In genomic region chr3:95315094-95315843, GRCm38 (mm10) we compare ENCODE assay signal across 8 mouse cellular contexts. TPM values are rescaled to one million over a fixed set of nuclear protein-coding genes. Genes with fewer than 3 reads are reported as not detected.
DNase-seq lines count a peak whose midpoint lies in the region; ATAC-seq and TF ChIP-seq lines count a peak whose summit lies in the region.

No protein-coding gene starts in this region.

- peak; percentile 60 for ATAC-seq in frontal cortex, adult (ENCODE audit: low TSS enrichment)
- ATAC-seq in hindbrain, embryonic 11.5 days (ENCODE audit: low FRiP score), result peak; percentile 95

- peak overlapping the region; percentile 99 for H3K9ac ChIP-seq in hindbrain, embryonic 11.5 days (ENCODE audit: low read depth, low read length)

- H3K4me2 ChIP-seq in hindbrain, embryonic 11.5 days (replicated peaks; ENCODE audit: low read depth, low read length), result peak overlapping the region; percentile 80

- 1% methylated on average over 71 of the region's 71 CpGs for WGBS in cerebellum, adult 2 months
- under 1% methylated on average over 61 of the region's 71 CpGs for WGBS in hindbrain, embryonic 11.5 days
- under 1% methylated on average over 67 of the region's 71 CpGs for WGBS in macrophage (ENCODE audit: missing documents)

- peak overlapping the region; percentile 88 for H3K4me3 ChIP-seq in cerebellum, adult 2 months (replicated peaks; ENCODE audit: insufficient read depth, low read depth, low read length)
- peak overlapping the region; percentile 88 for H3K4me3 ChIP-seq in hindbrain, embryonic 11.5 days (ENCODE audit: low read depth, low read length)
- H3K4me3 ChIP-seq in macrophage (ENCODE audit: inconsistent target), result peak overlapping the region; percentile 79

- H3K27me3 ChIP-seq in cerebellum, adult 2 months (ENCODE audit: control insufficient read depth, insufficient read depth, low read length), result no peaks in the 10 kb centered on the region
- no peaks in the 10 kb centered on the region for H3K27me3 ChIP-seq in hindbrain, embryonic 11.5 days (ENCODE audit: control insufficient read depth, insufficient read depth, low read length)

- no peaks in the 10 kb centered on the region for H3K9me3 ChIP-seq in hindbrain, embryonic 11.5 days (ENCODE audit: control insufficient read depth, low read length)

- 0 out of 2 replicates have a peak, but pooled peaks have one; percentile 4 for TF ChIP-seq POLR2A in cerebellum, adult 2 months (IDR thresholded peaks at IDR 0.05; ENCODE audit: borderline replicate concordance, insufficient read depth, low read length)

- no peaks in the 10 kb centered on the region for H3K36me3 ChIP-seq in hindbrain, embryonic 11.5 days (ENCODE audit: control insufficient read depth, insufficient read depth, low read length)
- H3K36me3 ChIP-seq in macrophage (ENCODE audit: inconsistent target), result peaks cover 10% of the 10 kb centered on the region

- H3K27ac ChIP-seq in cerebellum, adult 2 months (ENCODE audit: insufficient read depth, low read length), result peak overlapping the region; percentile 49
- H3K27ac ChIP-seq in hindbrain, embryonic 11.5 days (ENCODE audit: low read depth, low read length), result peak overlapping the region; percentile 91
- H3K27ac ChIP-seq in macrophage, result peak overlapping the region; percentile 75

- DNase-seq in MN1 (ENCODE audit: low spot score), result peak; percentile 92
- DNase-seq in cerebellum, adult 2 months, result peak; percentile 78 to 81
- peak; percentile 87 for DNase-seq in hindbrain, embryonic 11.5 days (ENCODE audit: low spot score)
- peak; percentile 73 to 74 for DNase-seq in layer of hippocampus, postnatal 36 days
- DNase-seq in retina, postnatal 7 days (ENCODE audit: low read depth, low spot score), result peak; percentile 70
- DNase-seq in urinary bladder, adult 18-20 months (ENCODE audit: low spot score in 2 of 2), result peak; percentile 89 to 92

- peaks cover 65% of the 10 kb centered on the region for H3K79me2 ChIP-seq in macrophage (ENCODE audit: inconsistent target)

- peaks cover 7% of the 10 kb centered on the region; the same call in 1 of the 2 replicates for H3K4me1 ChIP-seq in cerebellum, adult 2 months (ENCODE audit: control insufficient read depth, insufficient read depth, low read length)
- H3K4me1 ChIP-seq in hindbrain, embryonic 11.5 days (replicated peaks; ENCODE audit: control insufficient read depth, insufficient read depth, low read length), result peaks cover 14% of the 10 kb centered on the region

- TF ChIP-seq CTCF in cerebellum, adult 2 months (IDR thresholded peaks at IDR 0.05; ENCODE audit: borderline replicate concordance, insufficient read depth, low read depth, low read length), result no peak

RNA-seq across cellular contexts. Expression of gene Cers2, which starts 0.7 kb away (rescaled TPM):
- 133 and 142 TPM in 2 replicates for polyA plus RNA-seq in cerebellum, adult 2 months (2012; rRNA removed)
- 101 and 105 TPM in 2 replicates for polyA plus RNA-seq in hindbrain, embryonic 11.5 days (2014; fragmentation: Nextera tagmentation; extraction: Ambion mirVana)
- 10 to 100 TPM; 59.4 to 62.9 TPM for total RNA-seq in layer of hippocampus, postnatal 36 days (2021)
- total RNA-seq in macrophage (2018; cell fraction: chromatin; rRNA removed), result 100 to 1,000 TPM; 122 to 397 (median 242) TPM
- 100 to 1,000 TPM; 159 to 231 (median 184) TPM for total RNA-seq in macrophage (2018; cell fraction: cytosol; rRNA removed)
- total RNA-seq in macrophage (2018; cell fraction: nucleus; rRNA removed), result 100 to 1,000 TPM; 133 to 373 (median 198) TPM
- 216 to 338 TPM (median 252 TPM) in 3 replicates for polyA plus RNA-seq in macrophage (2018)

RNA-seq across cellular contexts. Expression of gene Anxa9, which starts 8.3 kb away (rescaled TPM):
- polyA plus RNA-seq in cerebellum, adult 2 months (2012; rRNA removed), result 1.2 and 1.5 TPM in 2 replicates
- 1.6 and 2.1 TPM in 2 replicates for polyA plus RNA-seq in hindbrain, embryonic 11.5 days (2014; fragmentation: Nextera tagmentation; extraction: Ambion mirVana)
- total RNA-seq in layer of hippocampus, postnatal 36 days (2021), result 1 to 10 TPM in 1 of 2 experiments, under 1 TPM in 1; 0.94 to 1.4 TPM
- total RNA-seq in macrophage (2018; cell fraction: chromatin; rRNA removed), result 10 to 100 TPM in 25 of 26 experiments, 1 to 10 TPM in 1; 7.9 to 57.8 (median 37.8) TPM
- 1 to 10 TPM; 2.9 to 6.7 (median 4.4) TPM for total RNA-seq in macrophage (2018; cell fraction: cytosol; rRNA removed)
- total RNA-seq in macrophage (2018; cell fraction: nucleus; rRNA removed), result 10 to 100 TPM in 23 of 26 experiments, 1 to 10 TPM in 3; 6.4 to 43.8 (median 23.7) TPM
- polyA plus RNA-seq in macrophage (2018), result 4.7 to 5.1 TPM (median 4.8 TPM) in 3 replicates

RNA-seq across cellular contexts. Expression of gene Prune1, which starts 33.4 kb away (rescaled TPM):
- 43.2 and 47.6 TPM in 2 replicates for polyA plus RNA-seq in cerebellum, adult 2 months (2012; rRNA removed)
- polyA plus RNA-seq in hindbrain, embryonic 11.5 days (2014; fragmentation: Nextera tagmentation; extraction: Ambion mirVana), result 31.0 and 31.3 TPM in 2 replicates
- 10 to 100 TPM; 19.8 to 22.2 TPM for total RNA-seq in layer of hippocampus, postnatal 36 days (2021)
- total RNA-seq in macrophage (2018; cell fraction: chromatin; rRNA removed), result 10 to 100 TPM in 13 of 26 experiments, 1 to 10 TPM in 13; 2.4 to 36.5 (median 11.0) TPM
- total RNA-seq in macrophage (2018; cell fraction: cytosol; rRNA removed), result 10 to 100 TPM in 21 of 26 experiments, 1 to 10 TPM in 5; 8.0 to 27.4 (median 13.0) TPM
- total RNA-seq in macrophage (2018; cell fraction: nucleus; rRNA removed), result 10 to 100 TPM in 16 of 26 experiments, 1 to 10 TPM in 10; 4.2 to 29.9 (median 11.3) TPM
- 16.7 to 27.9 TPM (median 19.2 TPM) in 3 replicates for polyA plus RNA-seq in macrophage (2018)

RNA-seq across cellular contexts. Expression of gene Mindy1, which starts 34.1 kb away (rescaled TPM):
- 96.8 and 103 TPM in 2 replicates for polyA plus RNA-seq in cerebellum, adult 2 months (2012; rRNA removed)
- 42.2 and 46.5 TPM in 2 replicates for polyA plus RNA-seq in hindbrain, embryonic 11.5 days (2014; fragmentation: Nextera tagmentation; extraction: Ambion mirVana)
- total RNA-seq in layer of hippocampus, postnatal 36 days (2021), result 10 to 100 TPM; 19.3 to 19.4 TPM
- 100 to 1,000 TPM in 11 of 26 experiments, 10 to 100 TPM in 15; 23.9 to 384 (median 82.5) TPM for total RNA-seq in macrophage (2018; cell fraction: chromatin; rRNA removed)
- total RNA-seq in macrophage (2018; cell fraction: cytosol; rRNA removed), result 100 to 1,000 TPM in 10 of 26 experiments, 10 to 100 TPM in 16; 32.1 to 137 (median 68.6) TPM
- 100 to 1,000 TPM in 5 of 26 experiments, 10 to 100 TPM in 21; 27.8 to 201 (median 64.5) TPM for total RNA-seq in macrophage (2018; cell fraction: nucleus; rRNA removed)
- 99.7 to 130 TPM (median 126 TPM) in 3 replicates for polyA plus RNA-seq in macrophage (2018)

RNA-seq across cellular contexts. Expression of gene Setdb1, which starts 41.7 kb away (rescaled TPM):
- polyA plus RNA-seq in cerebellum, adult 2 months (2012; rRNA removed), result 36.5 and 38.0 TPM in 2 replicates
- polyA plus RNA-seq in hindbrain, embryonic 11.5 days (2014; fragmentation: Nextera tagmentation; extraction: Ambion mirVana), result 58.6 and 63.2 TPM in 2 replicates
- 10 to 100 TPM; 36.0 to 40.2 TPM for total RNA-seq in layer of hippocampus, postnatal 36 days (2021)
- total RNA-seq in macrophage (2018; cell fraction: chromatin; rRNA removed), result 100 to 1,000 TPM in 11 of 26 experiments, 10 to 100 TPM in 15; 18.0 to 131 (median 85.8) TPM
- 10 to 100 TPM; 11.6 to 35.6 (median 28.8) TPM for total RNA-seq in macrophage (2018; cell fraction: cytosol; rRNA removed)
- 100 to 1,000 TPM in 4 of 26 experiments, 10 to 100 TPM in 22; 21.2 to 124 (median 60.0) TPM for total RNA-seq in macrophage (2018; cell fraction: nucleus; rRNA removed)
- 27.7 to 32.3 TPM (median 28.3 TPM) in 3 replicates for polyA plus RNA-seq in macrophage (2018)

Comparison
In these comparisons a context has a peak if more than half of its experiments do, and no peak if none do; other contexts are left out.
1. Peak in every context shown above with its lines: DNase-seq, ATAC-seq, H3K4me3 ChIP-seq and H3K27ac ChIP-seq.